Mouse (Mus musculus) stomach, embryonic 14.5 days (tissue): ENCODE results near the gene Lmo2. TPM values are rescaled to one million over a fixed set of nuclear protein-coding genes. Genes with fewer than 3 reads are reported as not detected.
"Not testable (repeated sequence)": the region's sequence is repeated elsewhere in the genome, so short reads cannot be mapped to it uniquely, and the experiment has no call there.

ENCODE experiments used
- ATAC-seq: fragments of 200-750 bp; cut with Nextera tagmentation; 2 replicates; pipeline ENCODE4 v1.8.0; 2017; ENCODE audit warnings: low read depth, moderate TSS enrichment; ENCODE audit not compliant: insufficient number of reproducible peaks, insufficient read depth, low FRiP score
- H3K27ac ChIP-seq: fragments of 300-500 bp; sonication (generic); 2 replicates; pipeline ENCODE4 v1.5.1; 2014; ENCODE audit warnings: mild to moderate bottlenecking, low read length, moderate library complexity, mixed read lengths
- H3K27me3 ChIP-seq: fragments of 300-500 bp; sonication (generic); 2 replicates; pipeline ENCODE4 v1.6.1; 2014; ENCODE audit warnings: low read length, control low read depth, mixed read lengths; ENCODE audit not compliant: control insufficient read depth, insufficient read depth
- H3K36me3 ChIP-seq: fragments of 300-500 bp; sonication (generic); 2 replicates; pipeline ENCODE4 v1.6.1; 2014; ENCODE audit warnings: mild to moderate bottlenecking, control low read depth, low read length, moderate library complexity, mixed read lengths; ENCODE audit not compliant: control insufficient read depth, insufficient read depth
- H3K4me1 ChIP-seq: fragments of 300-500 bp; sonication (generic); 2 replicates; pipeline ENCODE4 v1.6.1; 2014; ENCODE audit warnings: low read length, control low read depth, mixed read lengths; ENCODE audit not compliant: control insufficient read depth, insufficient read depth
- H3K4me2 ChIP-seq: fragments of 300-500 bp; sonication (generic); replicated peaks from 2 replicates; pipeline ENCODE4 v1.6.1; 2014; ENCODE audit warnings: low read depth, low read length, control low read depth
- H3K4me3 ChIP-seq: fragments of 300-500 bp; sonication (generic); 2 replicates; pipeline ENCODE4 v1.5.1; 2014; ENCODE audit warnings: low read depth, low read length, control low read depth
- H3K9ac ChIP-seq: fragments of 300-500 bp; sonication (generic); replicated peaks from 2 replicates; pipeline ENCODE4 v1.6.1; 2014; ENCODE audit warnings: low read depth, mild to moderate bottlenecking, control low read depth, low read length, moderate library complexity, mixed read lengths
- H3K9me3 ChIP-seq: fragments of 300-500 bp; sonication (generic); 2 replicates; pipeline ENCODE4 v1.6.1; 2016; ENCODE audit warnings: low read depth, low read length, control low read depth; ENCODE audit not compliant: control insufficient read depth
- WGBS: fragments of 180-500 bp; shearing (Covaris S2); extraction: QIAGEN DNeasy Blood & Tissue Kit; methylation state at CpG from one replicate; pipeline ENCODE4 v1.1.7; 2014; 5-methylcytosine and 5-hydroxymethylcytosine counted together
- polyA plus RNA-seq: library from polyadenylated mRNA; unstranded; fragments of >200 nt; fragmentation: Nextera tagmentation; extraction: Ambion mirVana; gene quantifications from 2 replicates; pipeline ENCODE4 v1.2.1, GENCODE M21; 2014

The Lmo2 gene
- polyA plus RNA-seq, 1 experiment from 2014 or later, result 14.8 TPM

DNA sequence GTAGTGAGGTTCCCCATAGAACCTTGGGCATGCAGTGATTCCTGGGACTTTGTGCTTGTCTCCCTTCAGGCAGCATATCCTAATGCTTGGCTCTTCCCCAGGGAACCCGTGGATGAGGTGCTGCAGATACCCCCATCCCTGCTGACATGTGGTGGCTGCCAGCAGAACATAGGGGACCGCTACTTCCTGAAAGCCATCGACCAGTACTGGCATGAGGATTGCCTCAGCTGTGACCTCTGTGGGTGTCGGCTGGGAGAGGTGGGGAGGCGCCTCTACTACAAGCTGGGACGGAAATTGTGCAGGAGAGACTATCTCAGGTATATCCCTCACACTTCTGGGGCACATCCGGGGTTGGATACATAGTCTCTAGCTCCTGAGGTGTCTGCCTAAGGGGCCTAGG, 18.1 kb downstream of the Lmo2 start:
- no peak overlapping the region for H3K27ac ChIP-seq
- no peaks in the 10 kb centered on the region for H3K4me1 ChIP-seq
- no peaks in the 10 kb centered on the region for H3K36me3 ChIP-seq
- no peak overlapping the region for H3K4me3 ChIP-seq
- no peak for ATAC-seq
- 69% methylated on average over 7 of the region's 7 CpGs for WGBS
- peaks cover 10% of the 10 kb centered on the region; the same call in 1 of the 2 replicates for H3K27me3 ChIP-seq
- no peaks in the 10 kb centered on the region for H3K9me3 ChIP-seq
- H3K4me2 ChIP-seq, result no peak overlapping the region
- H3K9ac ChIP-seq, result no peak overlapping the region

DNA sequence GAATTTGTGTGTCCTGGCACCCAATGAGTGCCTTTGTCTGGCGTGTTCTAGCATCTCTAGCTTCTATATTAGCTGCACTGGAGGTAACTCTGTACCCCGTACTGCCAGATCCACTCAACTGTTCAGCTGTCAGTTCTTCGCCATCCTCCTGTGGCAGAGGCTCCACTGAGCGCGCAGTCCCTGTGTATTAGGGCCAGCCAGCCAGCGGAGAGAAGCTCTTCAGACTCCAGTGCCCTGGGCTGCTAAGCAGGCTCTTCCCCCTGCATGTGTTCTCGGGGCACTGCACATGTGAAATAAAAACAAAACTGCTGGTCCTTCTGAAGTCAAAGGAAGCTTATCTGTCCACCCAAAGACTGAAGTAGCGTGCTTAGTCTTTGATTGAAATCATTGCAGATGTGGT, 19.4 kb downstream of the Lmo2 start:
- 0 out of 2 replicates have a peak, but pooled peaks cover 3% of the 10 kb centered on the region for H3K27me3 ChIP-seq
- no peak for ATAC-seq
- no peaks in the 10 kb centered on the region for H3K36me3 ChIP-seq
- no peaks in the 10 kb centered on the region for H3K4me1 ChIP-seq
- 80% methylated on average over 8 of the region's 8 CpGs for WGBS
- no peaks in the 10 kb centered on the region for H3K9me3 ChIP-seq
- H3K4me3 ChIP-seq, result no peak overlapping the region
- H3K4me2 ChIP-seq, result no peak overlapping the region
- no peak overlapping the region for H3K27ac ChIP-seq
- H3K9ac ChIP-seq, result no peak overlapping the region

DNA sequence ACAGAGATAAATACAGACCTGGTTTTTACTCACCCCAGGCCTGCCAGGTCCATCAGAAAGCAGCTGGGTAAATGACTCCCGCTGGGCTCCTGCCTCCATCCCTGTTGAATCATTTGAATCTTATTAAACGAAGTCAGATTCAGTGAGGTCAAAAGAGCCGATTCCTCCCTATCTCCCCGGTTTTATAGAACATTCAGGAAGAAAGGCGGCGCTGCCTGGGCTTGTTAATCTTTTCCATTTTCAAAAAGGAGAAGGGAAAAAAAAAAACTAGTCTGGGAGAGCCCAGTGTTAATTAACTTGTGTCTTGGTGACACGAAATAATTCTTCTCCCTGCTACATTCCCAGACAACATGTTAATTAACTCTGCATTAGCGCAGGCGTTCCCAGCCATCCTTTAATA, 19.9 kb downstream of the Lmo2 start:
- no peaks in the 10 kb centered on the region for H3K36me3 ChIP-seq
- H3K4me1 ChIP-seq, result no peaks in the 10 kb centered on the region
- no peak overlapping the region for H3K27ac ChIP-seq
- no peak for ATAC-seq
- 66% methylated on average over 9 of the region's 9 CpGs for WGBS
- no peak overlapping the region for H3K4me2 ChIP-seq
- no peaks in the 10 kb centered on the region for H3K27me3 ChIP-seq
- H3K4me3 ChIP-seq, result no peak overlapping the region
- no peak overlapping the region for H3K9ac ChIP-seq
- no peaks in the 10 kb centered on the region for H3K9me3 ChIP-seq

DNA sequence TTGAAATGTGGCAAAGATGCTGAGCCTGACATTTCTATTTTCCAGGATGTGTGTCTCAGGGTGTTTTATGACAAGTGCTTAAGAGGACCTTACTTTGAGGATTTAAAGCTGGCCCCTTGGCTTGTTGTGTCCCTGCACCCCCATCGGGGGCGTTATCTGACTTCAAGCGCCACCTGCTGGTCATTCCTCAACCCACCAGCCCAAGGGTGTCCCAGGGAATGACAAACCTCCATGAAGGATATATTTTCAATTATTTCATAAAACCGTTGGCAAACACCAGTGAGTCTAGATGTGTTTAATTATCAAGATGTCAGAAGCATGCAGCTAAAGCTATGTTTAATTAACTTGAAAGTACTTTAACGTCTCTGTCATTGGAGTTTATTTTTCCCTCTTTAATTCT, 24.5 kb downstream of the Lmo2 start:
- ATAC-seq, result 0 out of 2 replicates have a peak, but pooled peaks have one; percentile 46
- Histone ChIP-seq H3K4me3 (no peak overlapping the region), H3K9me3 (no peaks in the 10 kb centered on the region), H3K27me3 (no peaks in the 10 kb centered on the region), H3K4me2 (no peak overlapping the region), H3K36me3 (no peaks in the 10 kb centered on the region), H3K9ac (no peak overlapping the region), H3K4me1 (no peaks in the 10 kb centered on the region), H3K27ac (no peak overlapping the region)
- 7% methylated on average over 5 of the region's 5 CpGs for WGBS

DNA sequence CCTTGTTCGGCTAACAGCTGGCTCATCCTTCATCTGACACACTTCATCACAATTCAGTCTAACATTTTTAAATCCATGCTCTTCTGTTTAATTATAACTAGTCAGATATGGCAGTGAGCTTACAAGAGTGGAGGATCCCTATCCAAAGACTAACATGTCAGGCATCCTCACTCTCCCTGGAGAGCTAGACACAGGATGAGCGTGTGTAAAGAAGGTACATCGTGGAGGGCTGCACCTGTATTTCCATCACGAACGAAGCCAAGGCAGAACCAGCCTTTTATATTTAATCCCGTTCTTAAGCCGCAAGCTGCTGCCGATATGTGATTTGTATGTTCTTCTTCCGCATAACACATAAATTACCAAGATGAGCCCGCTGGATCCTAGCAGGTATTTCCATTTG, 25.4 kb downstream of the Lmo2 start:
- no peak overlapping the region for H3K4me2 ChIP-seq
- no peaks in the 10 kb centered on the region for H3K4me1 ChIP-seq
- no peaks in the 10 kb centered on the region for H3K27me3 ChIP-seq
- WGBS, result 83% methylated on average over 10 of the region's 10 CpGs
- H3K36me3 ChIP-seq, result no peaks in the 10 kb centered on the region
- ATAC-seq, result no peak
- no peak overlapping the region for H3K9ac ChIP-seq
- no peak overlapping the region for H3K27ac ChIP-seq
- H3K9me3 ChIP-seq, result no peaks in the 10 kb centered on the region
- H3K4me3 ChIP-seq, result no peak overlapping the region

DNA sequence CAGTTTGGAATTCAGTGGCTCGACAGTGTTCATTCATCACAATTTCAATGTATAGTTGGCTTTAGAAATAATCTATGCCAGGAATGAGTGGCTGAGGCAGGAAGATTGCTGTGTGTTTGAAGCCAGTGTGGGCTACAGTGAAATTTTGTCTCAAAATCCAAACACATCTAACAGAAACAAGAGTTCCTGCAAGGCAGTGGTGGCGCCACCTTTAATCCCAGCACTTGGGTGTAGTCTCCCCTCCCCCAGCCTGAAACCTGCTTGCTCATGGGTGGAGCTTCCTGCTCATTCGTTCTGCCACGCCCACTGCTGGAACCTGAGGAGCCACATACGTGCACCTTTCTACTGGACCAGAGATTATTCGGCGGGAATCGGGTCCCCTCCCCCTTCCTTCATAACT, 29.8 kb downstream of the Lmo2 start:
- ATAC-seq, H3K4me3 ChIP-seq: not testable (repeated sequence)
- 75% methylated on average over 7 of the region's 8 CpGs for WGBS

DNA sequence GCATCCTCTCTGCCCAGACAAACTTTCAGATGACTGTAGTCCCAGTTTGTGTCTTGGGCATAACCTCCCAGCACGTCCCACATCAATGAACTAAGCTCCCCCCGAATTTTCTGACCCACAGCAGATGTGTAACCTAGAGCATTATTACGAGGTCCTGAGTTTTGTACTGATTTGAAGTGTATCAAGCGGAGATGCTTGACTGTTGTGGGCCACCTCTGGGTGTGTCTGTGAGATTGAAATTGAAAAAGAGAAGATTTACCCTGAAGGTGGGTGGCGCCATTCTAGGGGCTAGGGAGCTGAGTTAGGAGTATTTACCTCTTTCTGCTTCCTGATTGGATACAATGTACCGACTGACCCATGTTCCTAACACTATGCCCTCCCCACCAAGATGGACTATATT, 31.9 kb downstream of the Lmo2 start:
- Histone ChIP-seq H3K9ac (no peak overlapping the region), H3K27me3 (no peaks in the 10 kb centered on the region), H3K4me1 (no peaks in the 10 kb centered on the region), H3K4me2 (no peak overlapping the region), H3K36me3 (no peaks in the 10 kb centered on the region), H3K27ac (no peak overlapping the region), H3K9me3 (no peaks in the 10 kb centered on the region), H3K4me3 (no peak overlapping the region)
- ATAC-seq, result no peak
- WGBS, result 86% methylated on average over 6 of the region's 6 CpGs

More for the DNA sequence above, 29.8 kb downstream of the Lmo2 start:
- not testable (repeated sequence) for H3K4me1 ChIP-seq, H3K36me3 ChIP-seq, H3K9me3 ChIP-seq, H3K9ac ChIP-seq, H3K4me2 ChIP-seq, H3K27me3 ChIP-seq, H3K27ac ChIP-seq

DNA sequence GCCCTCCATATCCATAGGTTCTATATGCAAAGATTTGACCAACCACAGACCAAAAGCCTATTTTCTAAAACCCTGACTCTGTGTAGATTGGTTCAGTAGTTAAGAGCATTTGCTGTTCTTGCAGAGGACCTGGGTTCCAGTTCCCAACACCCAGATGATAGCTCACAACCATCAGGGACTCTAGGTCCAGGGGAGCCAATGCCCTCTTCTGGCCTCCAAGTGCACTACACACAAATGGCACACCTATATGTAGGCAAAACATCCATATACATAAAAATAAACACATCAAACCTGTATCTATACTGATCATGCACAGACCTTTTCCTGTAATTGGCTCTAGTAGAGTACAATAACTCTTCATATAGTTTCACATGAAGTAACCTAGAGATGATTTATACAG, 33.5 kb downstream of the Lmo2 start:
- no peak for ATAC-seq
- H3K4me3 ChIP-seq, result no peak overlapping the region
- no peak overlapping the region for H3K4me2 ChIP-seq
- no peaks in the 10 kb centered on the region for H3K4me1 ChIP-seq
- no peaks in the 10 kb centered on the region for H3K36me3 ChIP-seq
- no peaks in the 10 kb centered on the region for H3K9me3 ChIP-seq
- no peak overlapping the region for H3K27ac ChIP-seq
- no peaks in the 10 kb centered on the region for H3K27me3 ChIP-seq
- H3K9ac ChIP-seq, result no peak overlapping the region

DNA sequence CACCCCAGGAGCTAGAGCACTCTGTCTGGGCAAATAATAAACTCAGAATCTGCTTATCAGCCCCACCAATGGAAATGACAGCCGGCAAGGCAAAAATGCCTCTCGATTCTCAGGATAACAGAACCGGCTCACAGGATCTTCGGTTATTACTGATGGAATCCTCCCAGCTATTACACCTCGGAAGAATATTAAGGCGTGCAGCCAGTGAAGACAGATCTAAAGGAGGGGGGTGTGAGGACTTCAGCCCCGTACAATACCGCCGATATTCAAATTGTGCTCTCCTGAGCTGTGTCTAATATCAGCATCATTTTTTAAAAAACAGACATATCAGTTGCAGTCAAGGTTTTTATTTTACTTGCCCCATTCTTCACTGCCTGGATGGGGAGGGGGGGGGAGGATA, 34.4 kb downstream of the Lmo2 start:
- Histone ChIP-seq H3K9me3 (no peaks in the 10 kb centered on the region), H3K4me3 (no peak overlapping the region), H3K36me3 (no peaks in the 10 kb centered on the region), H3K27ac (no peak overlapping the region), H3K9ac (no peak overlapping the region), H3K4me2 (no peak overlapping the region), H3K4me1 (no peaks in the 10 kb centered on the region), H3K27me3 (no peaks in the 10 kb centered on the region)
- ATAC-seq, result no peak
- 67% methylated on average over 9 of the region's 9 CpGs for WGBS
